Mouse (Mus musculus) bone marrow, adult 2 months (tissue): ENCODE data around the gene Ap5m1. TPM values are rescaled to one million over a fixed set of nuclear protein-coding genes. Genes with fewer than 3 reads are reported as not detected.

Experiments
- H3K27ac ChIP-seq: fragments of 200-500 bp; 2 replicates; pipeline ENCODE4 v1.5.1; 2012; ENCODE audit warnings: low read depth, mild to moderate bottlenecking, control low read depth, inconsistent platforms, low read length; ENCODE audit not compliant: control insufficient read depth, poor library complexity, insufficient read depth
- H3K4me1 ChIP-seq: fragments of 200-500 bp; 2 replicates; pipeline ENCODE4 v1.6.1; 2011; ENCODE audit warnings: low read length; ENCODE audit not compliant: control insufficient read depth, insufficient read depth
- H3K4me3 ChIP-seq: fragments of 200-500 bp; replicated peaks from 2 replicates; pipeline ENCODE3; 2011; ENCODE audit warnings: mild to moderate bottlenecking, low read depth, low read length, control low read depth; ENCODE audit not compliant: control insufficient read depth
- CTCF ChIP-seq: fragments of 200-500 bp; IDR thresholded peaks from 2 replicates; pipeline ENCODE4 v1.5.1; 2011; ENCODE audit warnings: low read length, control low read depth; ENCODE audit not compliant: control insufficient read depth, insufficient read depth
- POLR2A ChIP-seq: fragments of 200-500 bp; IDR thresholded peaks from 2 replicates; pipeline ENCODE4 v1.6.1; 2011; ENCODE audit warnings: low read depth, mild to moderate bottlenecking, control low read depth, low read length, borderline replicate concordance; ENCODE audit not compliant: control insufficient read depth
- WGBS: fragments of 180-500 bp; shearing (Covaris S2); methylation state at CpG from one replicate; pipeline ENCODE4 v1.1.7; 2018; 5-methylcytosine and 5-hydroxymethylcytosine counted together
- polyA plus RNA-seq: library from polyadenylated mRNA; stranded (reverse); fragments of >200 nt; gene quantifications from 2 replicates; pipeline ENCODE4 v1.2.4, GENCODE M21; 2011; ENCODE audit warnings: low replicate concordance; ENCODE audit not compliant: missing spikeins, insufficient read depth, insufficient read length

Ap5m1 gene
- polyA plus RNA-seq, 1 experiment: 5.4 TPM

DNA sequence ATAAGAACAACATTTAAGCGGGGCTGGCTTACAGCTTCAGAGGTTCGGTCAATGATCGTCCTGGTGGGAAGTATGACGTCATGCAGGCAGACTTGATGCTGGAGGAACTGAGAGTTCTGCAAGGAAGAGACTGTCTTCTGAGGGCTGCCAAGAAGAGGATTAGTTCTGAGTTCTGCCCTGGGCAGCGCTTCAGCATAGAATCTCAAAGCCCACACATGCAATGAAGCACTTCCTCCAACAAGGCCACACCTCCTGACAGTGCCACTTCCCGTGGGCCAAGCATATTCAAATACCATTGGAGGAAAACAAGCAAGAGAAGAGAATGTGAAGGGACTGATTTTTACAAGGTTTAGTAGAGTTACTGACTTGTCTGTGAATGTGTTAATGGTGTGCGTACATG is 74.9 kb downstream of the Ap5m1 start:
- no peak for TF ChIP-seq CTCF
- no peak for TF ChIP-seq POLR2A
- Histone ChIP-seq H3K27ac (no peak overlapping the region), H3K4me3 (no peak overlapping the region), H3K4me1 (no peaks in the 10 kb centered on the region)
- WGBS: 78% methylated on average over 7 of the region's 7 CpGs

Other genes with a start within 250 kb of the Ap5m1 start
- gene Exoc5, start 556 bp downstream of the Ap5m1 start, polyA plus RNA-seq: 12.6 and 21.8 TPM in 2 replicates
- 8.1 and 13.6 TPM in 2 replicates for gene Naa30, start 106.1 kb downstream of the Ap5m1 start, polyA plus RNA-seq
- not detected in 2 replicates for gene ccdc198, start 179.4 kb downstream of the Ap5m1 start, polyA plus RNA-seq